Mouse (Mus musculus) kidney, adult 2 months (tissue): ENCODE data around the gene Hist1h1c. TPM values are rescaled to one million over a fixed set of nuclear protein-coding genes. Genes with fewer than 3 reads are reported as not detected.

Experiments
- DNase-seq: peaks from one replicate; pipeline ENCODE4 v3.0.0; 2021
- H3K27ac ChIP-seq: fragments of 200-500 bp; 2 replicates; pipeline ENCODE4 v1.5.1; 2012; ENCODE audit warnings: low read depth, low read length, control low read depth, inconsistent platforms; ENCODE audit not compliant: insufficient read depth
- H3K27me3 ChIP-seq: fragments of 200-500 bp; replicated peaks from 2 replicates; pipeline ENCODE4 v1.6.1; 2012; ENCODE audit warnings: mild to moderate bottlenecking, moderate library complexity, low read length, inconsistent platforms; ENCODE audit not compliant: control insufficient read depth, insufficient read depth
- H3K36me3 ChIP-seq: fragments of 200-500 bp; 2 replicates; pipeline ENCODE4 v1.6.1; 2012; ENCODE audit warnings: mild to moderate bottlenecking, moderate library complexity, low read length, inconsistent platforms; ENCODE audit not compliant: control insufficient read depth, insufficient read depth
- H3K4me1 ChIP-seq: fragments of 200-500 bp; 2 replicates; pipeline ENCODE4 v1.6.1; 2011; ENCODE audit warnings: low read length; ENCODE audit not compliant: control insufficient read depth, insufficient read depth
- H3K4me3 ChIP-seq: fragments of 200-500 bp; 2 replicates; pipeline ENCODE4 v1.5.1; 2011; ENCODE audit warnings: mild to moderate bottlenecking, low read depth, low read length, control low read depth; ENCODE audit not compliant: insufficient read depth
- CTCF ChIP-seq: fragments of 200-500 bp; conservative IDR thresholded peaks from 2 replicates; pipeline ENCODE4 v1.5.1; 2011; ENCODE audit warnings: low read depth, mild to moderate bottlenecking, control low read depth, low read length, moderate library complexity, mixed read lengths; ENCODE audit not compliant: insufficient read depth, insufficient read length
- POLR2A ChIP-seq: fragments of 200-500 bp; IDR thresholded peaks from one replicate; pipeline ENCODE4 v1.6.1; 2011; ENCODE audit warnings: low read depth, low read length, control low read depth
- WGBS: fragments of 180-500 bp; shearing (Covaris S2); methylation state at CpG from one replicate; pipeline ENCODE4 v1.1.7; 2018; 5-methylcytosine and 5-hydroxymethylcytosine counted together
- polyA plus RNA-seq: library from polyadenylated mRNA; depleted of rRNA; stranded (reverse); fragments of >200 nt; gene quantifications from 2 replicates; pipeline ENCODE4 v1.2.3, GENCODE M21; 2012

Hist1h1c gene
- polyA plus RNA-seq, 1 experiment: 76.0 TPM

DNA sequence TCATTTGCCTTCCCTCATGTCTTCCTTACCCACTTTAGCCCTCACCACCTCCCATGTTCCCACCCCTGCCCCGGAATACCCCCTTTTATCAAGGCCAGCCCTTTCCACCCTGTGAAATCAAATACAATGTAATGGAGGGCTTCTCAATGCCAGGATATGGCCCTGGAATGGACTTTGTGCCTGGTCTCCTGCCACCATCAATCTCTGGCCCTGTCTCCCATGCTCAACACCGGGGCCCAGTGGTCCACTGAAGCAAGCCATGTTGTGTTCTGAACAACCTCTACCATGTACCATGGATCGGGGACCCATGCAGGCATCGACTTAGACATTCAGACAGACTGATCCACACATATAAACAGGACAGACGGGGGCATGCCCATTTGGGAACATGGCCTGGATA is 8.9 kb upstream of the Hist1h1c start:
- DNase-seq: no peak
- Histone ChIP-seq H3K4me3 (no peak overlapping the region), H3K4me1 (peaks cover 7% of the 10 kb centered on the region; the same call in 1 of the 2 replicates), H3K36me3 (no peaks in the 10 kb centered on the region), H3K27ac (no peak overlapping the region), H3K27me3 (no peaks in the 10 kb centered on the region)
- WGBS: 92% methylated on average over 5 of the region's 5 CpGs
- TF ChIP-seq POLR2A: no peak
- TF ChIP-seq CTCF: no peak

DNA sequence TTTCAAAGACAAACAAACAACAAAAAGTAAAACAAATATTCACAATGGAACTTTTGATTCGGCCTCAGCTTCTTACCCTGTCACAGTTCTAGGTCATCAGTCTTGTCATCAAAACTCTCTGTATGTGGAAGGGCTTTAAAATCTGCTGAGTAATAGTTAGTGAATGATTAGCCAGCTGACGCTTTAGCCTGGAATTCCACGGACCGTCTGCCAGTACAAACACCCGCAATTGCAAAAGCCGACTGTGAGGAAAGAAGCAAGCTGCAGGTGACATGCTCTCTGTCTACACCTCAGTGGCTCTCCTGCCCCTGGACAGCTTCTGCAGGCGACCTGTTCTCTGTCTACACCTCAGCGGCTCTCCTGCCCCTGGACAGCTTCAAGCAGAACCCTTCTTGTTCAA is 8.1 kb upstream of the Hist1h1c start:
- Histone ChIP-seq H3K27me3 (no peaks in the 10 kb centered on the region), H3K4me1 (0 out of 2 replicates have a peak, but pooled peaks cover 3% of the 10 kb centered on the region), H3K36me3 (no peaks in the 10 kb centered on the region), H3K4me3 (no peak overlapping the region), H3K27ac (peak overlapping the region; percentile 76; the same call in 1 of the 2 replicates)
- no peak for TF ChIP-seq POLR2A
- no peak for TF ChIP-seq CTCF
- DNase-seq: peak; percentile 93
- whole genome bisulfite sequencing: 12% methylated on average over 8 of the region's 8 CpGs

DNA sequence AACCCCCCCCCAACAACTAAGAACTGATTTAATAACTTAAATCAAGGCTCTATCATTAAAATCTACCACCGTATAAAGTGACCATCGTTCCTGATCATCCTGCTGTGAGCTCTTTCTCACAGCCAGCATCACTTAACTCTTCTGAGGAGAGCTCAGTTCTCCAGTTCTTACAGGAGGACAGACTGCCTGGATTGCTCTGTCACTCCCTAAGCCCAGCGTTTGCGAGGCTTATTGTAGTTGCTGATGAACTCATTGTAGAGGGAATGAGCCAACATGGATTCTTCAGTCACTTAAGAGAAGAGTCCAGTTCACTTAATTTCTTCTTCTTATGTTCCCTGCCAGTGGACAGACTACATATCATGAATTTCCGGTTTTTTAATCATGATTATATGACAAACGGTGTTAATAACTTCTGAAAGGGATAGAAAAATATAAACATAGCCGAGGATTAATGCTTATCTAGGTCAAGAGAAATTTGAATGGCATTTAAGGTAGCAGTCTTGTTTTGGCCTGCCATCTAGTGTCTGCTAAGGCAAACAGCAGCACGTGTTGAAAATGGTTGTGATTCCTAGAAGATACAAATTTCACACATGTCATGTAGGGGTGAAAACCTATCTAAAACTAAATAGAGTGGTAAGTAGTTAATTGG is 6.3 kb upstream of the Hist1h1c start:
- WGBS: 23% methylated on average over 8 of the region's 8 CpGs
- Histone ChIP-seq H3K4me1 (0 out of 2 replicates have a peak, but pooled peaks cover 3% of the 10 kb centered on the region), H3K27ac (no peak overlapping the region), H3K4me3 (no peak overlapping the region), H3K27me3 (no peaks in the 10 kb centered on the region), H3K36me3 (no peaks in the 10 kb centered on the region)
- peak; percentile 60 for DNase-seq
- no peak for TF ChIP-seq POLR2A
- peak; percentile 30; the same call in 1 of the 2 replicates for TF ChIP-seq CTCF

DNA sequence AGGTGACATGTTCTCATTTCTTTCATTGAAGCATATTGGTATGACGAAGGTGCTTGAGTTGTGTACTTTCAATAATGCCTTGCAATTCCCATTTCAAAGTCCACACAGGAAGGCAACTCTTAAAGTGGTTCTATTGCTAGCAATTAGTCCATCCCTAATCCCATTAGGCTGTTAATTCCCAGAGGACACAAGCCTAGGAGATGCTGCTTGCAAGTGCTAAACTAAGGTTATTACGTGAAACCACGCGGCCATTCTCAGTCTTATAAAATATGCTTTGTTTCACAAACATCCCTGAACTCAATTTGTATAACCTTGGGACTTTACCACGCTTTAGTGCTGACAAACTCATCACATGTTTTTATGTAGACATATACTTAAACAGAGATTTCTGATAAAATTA is 1.5 kb upstream of the Hist1h1c start:
- no peaks in the 10 kb centered on the region for H3K27me3 ChIP-seq
- peaks cover 2% of the 10 kb centered on the region; the same call in 1 of the 2 replicates for H3K4me1 ChIP-seq
- peaks cover 3% of the 10 kb centered on the region; the same call in 1 of the 2 replicates for H3K36me3 ChIP-seq
- DNase-seq: no peak
- H3K4me3 ChIP-seq: no peak overlapping the region
- 87% methylated on average over 5 of the region's 5 CpGs for WGBS
- H3K27ac ChIP-seq: no peak overlapping the region
- no peak for TF ChIP-seq POLR2A
- no peak for TF ChIP-seq CTCF

DNA sequence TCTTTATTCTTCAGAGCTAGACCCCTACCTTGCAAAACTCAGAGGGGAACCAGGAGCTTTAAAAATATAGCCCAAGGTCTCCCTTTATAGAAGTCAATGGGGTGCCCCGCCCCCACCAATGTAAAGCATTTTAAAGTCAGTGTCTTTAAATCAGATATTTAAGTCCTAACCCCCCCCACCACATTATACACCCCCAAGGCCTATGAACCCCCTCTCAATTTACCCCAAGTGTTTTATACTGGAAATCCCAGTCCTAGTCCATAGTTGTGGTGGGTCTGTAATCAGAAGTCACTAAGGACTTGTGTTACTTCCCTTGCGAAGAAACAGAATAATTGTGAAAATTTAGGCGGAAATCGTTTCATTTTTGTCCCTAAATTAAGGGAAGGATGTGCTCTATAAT is 567 bp upstream of the Hist1h1c start:
- DNase-seq: no peak
- TF ChIP-seq POLR2A: no peak
- no peak for TF ChIP-seq CTCF
- Histone ChIP-seq H3K27ac (peak overlapping the region; percentile 98), H3K4me3 (no peak overlapping the region), H3K27me3 (no peaks in the 10 kb centered on the region), H3K4me1 (peaks cover 4% of the 10 kb centered on the region; the same call in 1 of the 2 replicates), H3K36me3 (peaks cover 3% of the 10 kb centered on the region; the same call in 1 of the 2 replicates)
- 28% methylated on average over 4 of the region's 4 CpGs for WGBS

DNA sequence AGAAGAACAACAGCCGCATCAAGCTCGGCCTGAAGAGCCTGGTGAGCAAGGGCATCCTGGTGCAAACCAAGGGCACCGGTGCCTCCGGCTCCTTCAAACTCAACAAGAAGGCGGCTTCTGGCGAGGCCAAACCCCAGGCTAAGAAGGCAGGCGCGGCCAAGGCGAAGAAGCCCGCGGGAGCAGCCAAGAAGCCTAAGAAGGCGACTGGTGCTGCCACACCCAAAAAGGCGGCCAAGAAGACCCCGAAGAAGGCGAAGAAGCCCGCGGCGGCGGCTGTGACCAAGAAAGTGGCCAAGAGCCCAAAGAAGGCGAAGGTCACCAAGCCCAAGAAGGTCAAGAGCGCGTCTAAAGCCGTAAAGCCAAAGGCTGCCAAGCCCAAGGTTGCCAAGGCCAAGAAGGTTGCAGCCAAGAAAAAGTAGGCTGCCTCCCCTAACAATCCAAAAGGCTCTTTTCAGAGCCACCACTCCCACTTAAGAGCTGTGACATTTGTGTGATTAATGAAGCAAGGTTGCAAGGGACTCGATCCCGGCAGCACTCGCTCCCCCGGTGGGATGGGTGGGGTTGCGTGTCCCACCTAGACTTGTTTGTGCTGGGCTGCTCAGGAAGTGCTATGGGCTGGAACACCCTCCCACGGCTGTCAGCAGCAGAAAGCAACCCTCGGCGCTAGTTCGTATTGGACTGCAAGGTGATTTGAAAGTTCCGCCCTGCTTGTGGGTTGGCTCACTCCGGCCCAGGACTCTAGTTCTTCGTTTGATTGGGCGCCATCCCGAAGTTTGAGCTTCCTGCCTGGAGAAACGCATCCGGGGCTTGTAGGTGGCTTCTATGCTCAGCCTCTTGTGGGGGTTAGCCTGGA is 687 bp downstream of the Hist1h1c start:
- H3K27me3 ChIP-seq: no peaks in the 10 kb centered on the region
- H3K36me3 ChIP-seq: peaks cover 3% of the 10 kb centered on the region; the same call in 1 of the 2 replicates
- peaks cover 4% of the 10 kb centered on the region; the same call in 1 of the 2 replicates for H3K4me1 ChIP-seq
- DNase-seq: peak; percentile 99
- H3K27ac ChIP-seq: peak overlapping the region; percentile 98
- under 1% methylated on average over 39 of the region's 39 CpGs for WGBS
- H3K4me3 ChIP-seq: peak overlapping the region; percentile 69
- TF ChIP-seq CTCF (no peak), POLR2A (peak; percentile 70)

DNA sequence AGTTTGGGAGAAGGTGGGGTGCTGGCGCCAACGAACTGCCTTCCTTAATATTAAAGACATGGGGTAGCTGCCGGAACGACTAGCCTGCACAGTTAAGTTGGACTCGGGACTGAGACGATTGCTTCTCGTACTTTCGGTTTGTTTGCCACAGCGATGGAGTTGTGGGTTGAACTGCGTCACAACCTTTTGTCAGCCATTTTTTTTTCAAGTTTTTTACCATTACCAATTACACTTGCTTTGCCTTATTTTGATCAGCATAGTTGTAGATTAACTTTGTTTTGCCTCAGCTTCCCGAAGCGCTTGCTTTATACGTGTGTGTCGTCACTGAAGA is 1.3 kb downstream of the Hist1h1c start:
- TF ChIP-seq CTCF (no peak), POLR2A (no peak)
- no peak for DNase-seq
- H3K36me3 ChIP-seq: peaks cover 3% of the 10 kb centered on the region; the same call in 1 of the 2 replicates
- H3K27ac ChIP-seq: peak overlapping the region; percentile 97
- peaks cover 4% of the 10 kb centered on the region; the same call in 1 of the 2 replicates for H3K4me1 ChIP-seq
- WGBS: under 1% methylated on average over 14 of the region's 14 CpGs
- H3K4me3 ChIP-seq: peak overlapping the region; percentile 69
- no peaks in the 10 kb centered on the region for H3K27me3 ChIP-seq
